Mouse (Mus musculus) left cerebral cortex, postnatal 36 days (tissue): ENCODE results near the gene Dnajc25. TPM values are rescaled to one million over a fixed set of nuclear protein-coding genes. Genes with fewer than 3 reads are reported as not detected.

Experiments used
- DNase-seq, 2 experiments: peaks; one replicate each; pipeline ENCODE4 v3.0.0; 2021 to 2022; ENCODE audit warnings: low spot score in 2 of 2, mixed read lengths in 1 of 2
- intact Hi-C: fragments of 180-260 bp; cut with DNase I; formaldehyde crosslinking; loops from one replicate; pipeline ENCODE4 v1.15.1; 2025
- total RNA-seq, 2 experiments: library from RNA; stranded (reverse); gene quantifications; 2 replicates each; pipeline ENCODE4 v1.2.3; 2021

Dnajc25 gene
- total RNA-seq, 2 experiments from 2014 or later: 5.7 to 6.1 TPM

DNA sequence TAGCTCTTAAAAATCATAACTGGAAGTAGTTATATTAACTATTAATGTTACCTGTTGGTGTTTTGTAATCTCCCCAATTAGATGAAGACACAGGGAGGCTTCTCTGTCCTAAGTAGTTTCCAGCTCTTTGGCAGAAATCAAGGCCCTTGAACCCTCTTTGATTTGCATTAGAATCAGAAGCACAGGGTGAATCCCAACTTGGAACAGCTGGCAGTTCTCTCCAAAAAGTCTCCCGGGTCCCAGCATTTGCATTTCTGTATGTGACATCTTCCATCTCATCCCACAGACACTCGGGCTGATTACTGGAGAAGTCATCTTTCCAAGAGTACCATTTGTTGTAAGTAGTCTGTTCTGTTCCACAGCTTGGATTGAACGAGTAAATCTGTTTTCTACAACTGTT is 52.4 kb downstream of the Dnajc25 start:
- intact Hi-C loops: no loop called here
- no peak for DNase-seq

DNA sequence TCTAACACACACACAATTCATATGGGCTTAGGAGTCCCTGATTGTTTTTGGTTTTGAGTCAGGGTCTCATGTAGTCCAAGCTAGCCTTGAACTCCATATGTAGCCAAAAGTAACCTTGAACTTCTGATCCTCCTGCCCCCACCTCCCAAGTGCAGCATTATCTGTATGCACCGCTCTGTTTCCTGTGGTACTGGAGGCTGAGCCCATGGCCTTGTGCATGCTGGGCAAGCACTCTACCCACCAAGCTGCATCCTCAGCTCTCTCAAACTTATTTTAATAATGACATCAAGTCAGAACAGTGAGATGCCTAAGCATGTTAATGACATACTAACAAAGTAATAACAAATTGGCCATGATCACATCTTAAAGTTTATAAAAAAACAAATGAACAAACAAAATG is 56.2 kb downstream of the Dnajc25 start:
- DNase-seq: no peak
- intact Hi-C loops: no loop called here

- no peak for DNase-seq
- intact Hi-C loops: no loop called here
Observed at GRCm38 (mm10) chr4:59057929-59058328, 63.1 kb downstream of the Dnajc25 start.

GRCm38 (mm10) chr4:59062526-59062925 is 67.7 kb downstream of the Dnajc25 start:
- no peak for DNase-seq
- intact Hi-C loops: no loop called here

- intact Hi-C loops: no loop called here
- DNase-seq: no peak
Observed at GRCm38 (mm10) chr4:59069276-59069675, 74.4 kb downstream of the Dnajc25 start.

Other genes with a start within 250 kb of the Dnajc25 start
- gene Olfr267, start 207.3 kb upstream of the Dnajc25 start, total RNA-seq: under 1 TPM; 0.12 to 0.25 TPM
- gene Ecpas, start 82.3 kb upstream of the Dnajc25 start, total RNA-seq: 100 to 1,000 TPM; 107 to 141 TPM
- 10 to 100 TPM; 49.5 to 49.8 TPM for gene Zkscan16, start 51.4 kb upstream of the Dnajc25 start, total RNA-seq
- 1 to 10 TPM; 1.5 TPM for gene Ptgr1, start 7.9 kb upstream of the Dnajc25 start, total RNA-seq
- gene Gm20503, start 8.1 kb downstream of the Dnajc25 start, total RNA-seq: 1 to 10 TPM; 2.1 to 3.3 TPM
- gene Gng10, start 40.0 kb downstream of the Dnajc25 start, total RNA-seq: 10 to 100 TPM; 66.3 to 72.7 TPM
- not detected for gene AI481877, start 143.9 kb downstream of the Dnajc25 start, total RNA-seq
- 10 to 100 TPM; 88.1 to 88.4 TPM for gene Ugcg, start 194.2 kb downstream of the Dnajc25 start, total RNA-seq